Mouse (Mus musculus): Measurements from ENCODE around the gene Dnajc12. TPM values are rescaled to one million over a fixed set of nuclear protein-coding genes. Genes with fewer than 3 reads are reported as not detected.
"Not testable (repeated sequence)": the region's sequence is repeated elsewhere in the genome, so short reads cannot be mapped to it uniquely, and the experiment has no call there.

Gene Dnajc12
- 1 to 10 TPM; 5.0 to 7.5 TPM for polyA plus RNA-seq (2017; shearing (Covaris generic))

GRCm38 (mm10) chr10:63382372-63383279 lies at the start of gene Dnajc12:
TSS of gene Dnajc12 (plus strand) at chr10:63382443.
- peak; percentile 92 for ATAC-seq

- no peak for ATAC-seq
These were observed 45.3 kb upstream of the Dnajc12 start for GRCm38 (mm10) chr10:63336901-63337300.

GRCm38 (mm10) chr10:63337326-63337725 lies 44.9 kb upstream of the Dnajc12 start:
- ATAC-seq = no peak

- ATAC-seq = peak; percentile 48
These were observed 44.0 kb upstream of the Dnajc12 start for GRCm38 (mm10) chr10:63337951-63338836.

- peak; percentile 64 for ATAC-seq
These were observed 43.2 kb upstream of the Dnajc12 start for GRCm38 (mm10) chr10:63338914-63339643.

GRCm38 (mm10) chr10:63341351-63341750 lies 40.9 kb upstream of the Dnajc12 start:
- ATAC-seq = no peak

GRCm38 (mm10) chr10:63344751-63345150 lies 37.5 kb upstream of the Dnajc12 start:
- ATAC-seq = no peak

GRCm38 (mm10) chr10:63348291-63348690 lies 34.0 kb upstream of the Dnajc12 start:
- no peak for ATAC-seq

- no peak for ATAC-seq
These were observed 31.6 kb upstream of the Dnajc12 start for GRCm38 (mm10) chr10:63350666-63351065.

GRCm38 (mm10) chr10:63351099-63351498 lies 31.1 kb upstream of the Dnajc12 start:
- ATAC-seq = not testable (repeated sequence)

GRCm38 (mm10) chr10:63352111-63352510 lies 30.1 kb upstream of the Dnajc12 start:
- no peak for ATAC-seq

- no peak for ATAC-seq
These were observed 21.7 kb upstream of the Dnajc12 start for GRCm38 (mm10) chr10:63360502-63360901.

- ATAC-seq = no peak
These were observed 16.3 kb upstream of the Dnajc12 start for GRCm38 (mm10) chr10:63365918-63366455.

- no peak for ATAC-seq
These were observed 14.9 kb upstream of the Dnajc12 start for GRCm38 (mm10) chr10:63367386-63367785.

- no peak for ATAC-seq
These were observed 14.2 kb upstream of the Dnajc12 start for GRCm38 (mm10) chr10:63368041-63368440.

- no peak for ATAC-seq
These were observed 5.9 kb upstream of the Dnajc12 start for GRCm38 (mm10) chr10:63376303-63376702.

GRCm38 (mm10) chr10:63377468-63377867 lies 4.8 kb upstream of the Dnajc12 start:
- peak; percentile 61 for ATAC-seq

GRCm38 (mm10) chr10:63378948-63379680 lies 3.1 kb upstream of the Dnajc12 start:
- ATAC-seq = no peak

GRCm38 (mm10) chr10:63381498-63382280 lies 554 bp upstream of the Dnajc12 start, which contains the start of gene Sirt1:
TSS of gene Sirt1 (minus strand) at chr10:63381704.
- peak; percentile 28 for ATAC-seq

GRCm38 (mm10) chr10:63385897-63386296 lies 3.7 kb downstream of the Dnajc12 start:
- ATAC-seq = not testable (repeated sequence)

- peak; percentile 69 for ATAC-seq
These were observed 4.2 kb downstream of the Dnajc12 start for GRCm38 (mm10) chr10:63386444-63386843.
